Comparison of ENCODE assay signal across 32 mouse cellular contexts in the genomic region with DNA sequence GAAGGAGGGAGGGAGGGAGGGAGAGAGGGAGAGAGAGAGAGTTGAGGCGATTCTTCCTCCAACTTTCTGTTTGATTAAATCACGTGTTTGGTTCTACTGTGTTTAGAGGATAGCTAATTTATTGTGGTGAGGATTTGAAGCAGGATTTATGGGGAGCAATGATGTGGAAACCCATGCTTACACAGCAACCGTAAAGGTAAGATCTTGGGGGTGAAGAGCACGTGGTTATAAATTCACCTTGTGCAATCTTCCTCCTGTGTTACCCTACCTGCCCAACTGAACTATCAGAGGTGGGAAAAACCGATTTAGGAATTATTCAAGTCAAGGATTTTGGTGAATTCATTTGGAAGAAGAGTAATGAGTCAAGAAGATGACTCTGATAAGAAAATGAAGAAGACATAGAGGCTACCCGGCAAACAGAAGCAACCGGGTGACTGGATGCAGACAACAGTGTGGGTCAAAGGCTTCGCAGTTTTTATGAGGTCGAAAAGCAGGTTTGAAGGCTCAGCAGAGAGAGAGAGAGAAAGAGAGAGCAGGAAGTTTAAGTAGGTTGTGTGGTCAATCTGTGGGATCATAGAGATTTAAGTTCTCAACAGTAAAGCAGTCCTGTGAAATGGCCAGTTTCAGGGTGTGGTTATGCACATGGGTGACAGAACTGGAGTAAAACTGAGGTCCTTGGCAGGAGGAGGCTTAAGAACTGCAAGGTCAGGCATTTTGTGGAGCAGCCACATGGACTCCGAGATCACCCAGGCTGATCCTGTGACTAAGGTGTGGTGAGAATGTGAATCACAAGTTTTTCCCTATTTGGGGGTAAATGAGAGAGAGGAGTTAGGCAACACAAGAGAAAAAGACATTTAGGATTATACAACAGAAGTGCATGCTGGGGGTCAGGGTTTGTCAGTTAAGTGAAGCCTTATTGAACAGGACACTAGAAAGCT.
A peak's percentile ranks its signal among the peaks of the same experiment; 100 is the strongest.
DNase-seq lines count a peak whose midpoint lies in the region; ATAC-seq and TF ChIP-seq lines count a peak whose summit lies in the region.
"Had no signal": no experiment of that assay in that cellular context is flagged by ENCODE, and none has a peak within 500 bp of the region (broad histone marks: within the 10 kb centered on the region; RNA-seq: fewer than 3 reads in every experiment).

No protein-coding gene starts in this region.

- POLR2A ChIA-PET in Patski (lab: Charles Lee) = no interaction called here

- no peak for ATAC-seq in heart, embryonic 12.5 days (ENCODE audit: insufficient number of reproducible peaks, low FRiP score)
- peak; percentile 95 for ATAC-seq in Patski
- peak; percentile 70 for ATAC-seq in intestine, embryonic 16.5 days
- no peak for ATAC-seq in hindbrain, embryonic 16.5 days
- ATAC-seq: activated CD4-positive, CD25-positive, alpha-beta regulatory T cell, adult 4 months; forebrain, embryonic 15.5 days; hindbrain, postnatal 0 days; inflammation-experienced regulatory T-cells, adult 6 months had no signal

- no peak for TF ChIP-seq CTCF in Patski (IDR thresholded peaks at IDR 0.05)
- TF ChIP-seq CTCF in gastrocnemius, adult 2 months (IDR thresholded peaks at IDR 0.05) = no peak

- in situ Hi-C loops in Patski (cut with MboI; ENCODE audit: low pct_unique_long_range_greater_than_20kb) = loop anchor here (5.0 kb wide), 1 partner anchor 177 kb away; a partner anchor contains a TSS

- intact Hi-C loops in gastrocnemius, adult 2 months (cut with DNase I) = no loop called here

- H3K27ac ChIP-seq in heart, embryonic 10.5 days = no peak overlapping the region
- H3K27ac ChIP-seq in heart, embryonic 12.5 days (ENCODE audit: poor library complexity, severe bottlenecking) = no peak overlapping the region
- H3K27ac ChIP-seq in intestine, embryonic 16.5 days (ENCODE audit: low read length) = no peak overlapping the region
- no peak overlapping the region for H3K27ac ChIP-seq in hindbrain, embryonic 16.5 days (ENCODE audit: low read depth, low read length)
- no peak overlapping the region for H3K27ac ChIP-seq in gastrocnemius, adult 2 months
- H3K27ac ChIP-seq: embryonic facial prominence, embryonic 10.5 days; embryonic facial prominence, embryonic 13.5 days; forebrain, embryonic 12.5 days; forebrain, embryonic 15.5 days; heart, embryonic 15.5 days; hindbrain, embryonic 10.5 days; hindbrain, embryonic 13.5 days; hindbrain, postnatal 0 days had no signal

- 81% methylated on average over 10 of the region's 10 CpGs for WGBS in heart, embryonic 10.5 days
- WGBS in heart, embryonic 12.5 days = 79% methylated on average over 10 of the region's 10 CpGs
- WGBS in intestine, embryonic 16.5 days = 51% methylated on average over 10 of the region's 10 CpGs
- 87% methylated on average over 10 of the region's 10 CpGs for WGBS in hindbrain, embryonic 16.5 days

- no peaks in the 10 kb centered on the region for H3K27me3 ChIP-seq in heart, embryonic 10.5 days (ENCODE audit: insufficient read depth, poor library complexity, severe bottlenecking)
- H3K27me3 ChIP-seq in heart, embryonic 12.5 days (replicated peaks) = no peaks in the 10 kb centered on the region
- no peaks in the 10 kb centered on the region for H3K27me3 ChIP-seq in Patski
- no peaks in the 10 kb centered on the region for H3K27me3 ChIP-seq in intestine, embryonic 16.5 days (replicated peaks; ENCODE audit: control insufficient read depth, insufficient read depth, low read length)
- H3K27me3 ChIP-seq in hindbrain, embryonic 16.5 days (replicated peaks; ENCODE audit: control insufficient read depth, insufficient read depth, low read length) = no peaks in the 10 kb centered on the region
- H3K27me3 ChIP-seq: embryonic facial prominence, embryonic 13.5 days; forebrain, embryonic 15.5 days; heart, embryonic 15.5 days; hindbrain, embryonic 13.5 days had no signal

- peak; percentile 30 for DNase-seq in heart, embryonic 10.5 days (ENCODE audit: low spot score)
- DNase-seq in 3T3-L1 (ENCODE audit: low read depth, low spot score) = peak; percentile 57
- peak; percentile 64 for DNase-seq in Patski (ENCODE audit: low read depth, low spot score)
- DNase-seq in gastrocnemius, adult 2 months = no peak
- DNase-seq in spleen, adult 12 weeks (ENCODE audit: low spot score) = no peak
- DNase-seq: adrenal gland, adult 8-10 months; adrenal gland, postnatal 25 days; cerebellum, adult 11-12 months; cerebellum, adult 8-10 months; cerebellum, postnatal 10 days; cerebellum, postnatal 36 days; embryo, embryonic 11 days; gastrocnemius, postnatal 14 days; heart, adult 18-20 months; heart, postnatal 10 days; heart, postnatal 36 days had no signal

- H3K4me3 ChIP-seq in heart, embryonic 10.5 days = no peak overlapping the region
- H3K4me3 ChIP-seq in heart, embryonic 12.5 days = no peak overlapping the region
- H3K4me3 ChIP-seq in intestine, embryonic 16.5 days (ENCODE audit: low read length) = no peak overlapping the region
- H3K4me3 ChIP-seq in hindbrain, embryonic 16.5 days (ENCODE audit: low read length) = no peak overlapping the region
- no peak overlapping the region for H3K4me3 ChIP-seq in gastrocnemius, adult 2 months
- H3K4me3 ChIP-seq: embryonic facial prominence, embryonic 10.5 days; embryonic facial prominence, embryonic 13.5 days; erythroblast, embryonic 14.5 days; forebrain, embryonic 12.5 days; forebrain, embryonic 15.5 days; heart, embryonic 15.5 days; hindbrain, embryonic 10.5 days; hindbrain, embryonic 13.5 days had no signal

- CTCF ChIA-PET in Patski (lab: Charles Lee) = no interaction called here

- no peak overlapping the region for H3K9ac ChIP-seq in heart, embryonic 12.5 days
- H3K9ac ChIP-seq in intestine, embryonic 16.5 days (ENCODE audit: low read depth, low read length) = no peak overlapping the region
- H3K9ac ChIP-seq in hindbrain, embryonic 16.5 days (ENCODE audit: low read depth, low read length) = no peak overlapping the region
- H3K9ac ChIP-seq: embryonic facial prominence, embryonic 13.5 days; forebrain, embryonic 12.5 days; forebrain, embryonic 15.5 days; heart, embryonic 15.5 days; hindbrain, embryonic 13.5 days had no signal

- no peaks in the 10 kb centered on the region for H3K36me3 ChIP-seq in heart, embryonic 10.5 days
- H3K36me3 ChIP-seq in heart, embryonic 12.5 days = no peaks in the 10 kb centered on the region
- no peaks in the 10 kb centered on the region for H3K36me3 ChIP-seq in intestine, embryonic 16.5 days (ENCODE audit: control insufficient read depth, insufficient read depth, low read length)
- H3K36me3 ChIP-seq in hindbrain, embryonic 16.5 days (ENCODE audit: control insufficient read depth, insufficient read depth, low read length) = no peaks in the 10 kb centered on the region
- H3K36me3 ChIP-seq: embryonic facial prominence, embryonic 10.5 days; embryonic facial prominence, embryonic 13.5 days; forebrain, embryonic 12.5 days; forebrain, embryonic 15.5 days; G1E; heart, embryonic 15.5 days; hindbrain, embryonic 10.5 days; hindbrain, embryonic 13.5 days had no signal

- H3K4me1 ChIP-seq in heart, embryonic 10.5 days = peaks cover 17% of the 10 kb centered on the region
- H3K4me1 ChIP-seq in heart, embryonic 12.5 days (replicated peaks) = peaks cover 8% of the 10 kb centered on the region
- H3K4me1 ChIP-seq in intestine, embryonic 16.5 days (ENCODE audit: control insufficient read depth, insufficient read depth, low read length) = no peaks in the 10 kb centered on the region
- H3K4me1 ChIP-seq in hindbrain, embryonic 16.5 days (ENCODE audit: control insufficient read depth, insufficient read depth, low read depth, low read length) = no peaks in the 10 kb centered on the region
- H3K4me1 ChIP-seq: embryonic facial prominence, embryonic 13.5 days; heart, embryonic 15.5 days had no signal

- H3K4me2 ChIP-seq in heart, embryonic 12.5 days = no peak overlapping the region
- no peak overlapping the region for H3K4me2 ChIP-seq in intestine, embryonic 16.5 days (ENCODE audit: low read depth, low read length)
- H3K4me2 ChIP-seq in hindbrain, embryonic 16.5 days (ENCODE audit: low read length) = no peak overlapping the region
- H3K4me2 ChIP-seq: embryonic facial prominence, embryonic 13.5 days; forebrain, embryonic 12.5 days; forebrain, embryonic 15.5 days; heart, embryonic 11.5 days; heart, embryonic 15.5 days; hindbrain, embryonic 13.5 days had no signal

- no peaks in the 10 kb centered on the region for H3K9me3 ChIP-seq in heart, embryonic 10.5 days
- H3K9me3 ChIP-seq in heart, embryonic 12.5 days (replicated peaks) = no peaks in the 10 kb centered on the region
- no peaks in the 10 kb centered on the region for H3K9me3 ChIP-seq in intestine, embryonic 16.5 days (ENCODE audit: control insufficient read depth, low read length)
- no peaks in the 10 kb centered on the region for H3K9me3 ChIP-seq in hindbrain, embryonic 16.5 days (ENCODE audit: control insufficient read depth, low read length)
- H3K9me3 ChIP-seq: embryonic facial prominence, embryonic 10.5 days; embryonic facial prominence, embryonic 13.5 days; forebrain, embryonic 12.5 days; forebrain, embryonic 15.5 days; G1E; heart, embryonic 15.5 days; hindbrain, embryonic 10.5 days; hindbrain, embryonic 13.5 days had no signal

Comparison
In these comparisons a context has a peak if more than half of its experiments do, and no peak if none do; other contexts are left out.
1. DNase-seq: peak in heart, embryonic 10.5 days (single experiment), 3T3-L1 (single experiment) and Patski (single experiment); none in gastrocnemius, adult 2 months (single experiment) and spleen, adult 12 weeks (single experiment).
2. ATAC-seq: peak in Patski (single experiment) and intestine, embryonic 16.5 days (single experiment); none in heart, embryonic 12.5 days (single experiment) and hindbrain, embryonic 16.5 days (single experiment).